Mouse (Mus musculus) testis, adult 2 months (tissue): Measurements from ENCODE around the gene Tenm3.

Experiments
- CTCF ChIP-seq: fragments of 200-500 bp; IDR thresholded peaks from 2 replicates; pipeline ENCODE4 v1.5.1; 2012; ENCODE audit warnings: low read depth, mild to moderate bottlenecking, inconsistent platforms, low read length, moderate library complexity; ENCODE audit not compliant: control insufficient read depth, insufficient read depth, insufficient replicate concordance
- POLR2A ChIP-seq: fragments of 200-500 bp; IDR thresholded peaks from 2 replicates; pipeline ENCODE4 v1.6.1; 2012; ENCODE audit warnings: low read depth, mild to moderate bottlenecking, inconsistent platforms, low read length, moderate library complexity; ENCODE audit not compliant: control insufficient read depth

DNA sequence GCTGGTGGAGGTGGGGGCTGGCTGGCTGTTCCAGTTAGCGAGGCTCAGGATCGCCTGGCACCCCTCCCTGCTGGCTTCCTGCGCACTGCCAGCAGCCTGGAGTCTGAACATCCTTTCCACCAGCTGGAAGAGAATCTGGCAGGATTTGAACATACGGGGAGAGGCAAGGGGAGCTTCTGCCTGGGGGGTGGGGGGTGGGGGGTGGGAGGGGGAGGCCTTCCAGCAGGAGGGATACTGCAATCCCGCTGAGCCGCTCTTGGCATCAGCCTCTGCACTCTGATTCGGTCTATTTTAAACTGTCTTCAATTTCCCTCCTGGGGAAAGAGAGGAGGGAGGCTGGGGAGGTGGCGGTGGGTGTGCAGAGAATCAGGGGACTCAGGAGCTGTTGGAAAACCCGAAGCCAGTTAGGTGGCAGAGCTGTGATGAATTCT lies 628.7 kb downstream of the Tenm3 start:
- TF ChIP-seq POLR2A = no peak
- TF ChIP-seq CTCF = no peak
